In genomic region chr13:91702337-91702736, GRCm38 (mm10) we compare ENCODE assay signal across 12 mouse cellular contexts. TPM values are rescaled to one million over a fixed set of nuclear protein-coding genes. Genes with fewer than 3 reads are reported as not detected.
DNase-seq lines count a peak whose midpoint lies in the region; ATAC-seq lines count a peak whose summit lies in the region.
"Had no signal": no experiment of that assay in that cellular context is flagged by ENCODE, and none has a peak within 500 bp of the region (broad histone marks: within the 10 kb centered on the region; RNA-seq: fewer than 3 reads in every experiment).

No protein-coding gene starts in this region.

- peaks cover 2% of the 10 kb centered on the region; the same call in 1 of the 2 replicates for H3K4me1 ChIP-seq in heart, embryonic 16.5 days (ENCODE audit: control insufficient read depth, insufficient read depth, low read length)
- no peaks in the 10 kb centered on the region for H3K4me1 ChIP-seq in liver, embryonic 12.5 days

- no peak overlapping the region for H3K9ac ChIP-seq in heart, embryonic 16.5 days (ENCODE audit: low read length)
- H3K9ac ChIP-seq in liver, embryonic 12.5 days = no peak overlapping the region

- no peaks in the 10 kb centered on the region for H3K9me3 ChIP-seq in heart, embryonic 16.5 days (replicated peaks; ENCODE audit: control insufficient read depth, low read length)
- H3K9me3 ChIP-seq in liver, embryonic 12.5 days (replicated peaks) = no peaks in the 10 kb centered on the region
- H3K9me3 ChIP-seq: heart, embryonic 13.5 days had no signal

- no peak for DNase-seq in heart, postnatal 4 days
- peak; percentile 45 to 53 for DNase-seq in spleen, postnatal 36 days (ENCODE audit: low spot score in 2 of 2)
- DNase-seq in spleen, postnatal 14 days (ENCODE audit: low spot score in 2 of 2) = no peak
- DNase-seq in thymus, postnatal 4 days = no peak
- DNase-seq in left cerebral cortex, adult 9 months (ENCODE audit: low spot score in 2 of 2) = no peak
- DNase-seq: cerebellum, adult 11 months had no signal

- H3K4me3 ChIP-seq in heart, embryonic 16.5 days (ENCODE audit: low read length) = no peak overlapping the region
- H3K4me3 ChIP-seq in liver, embryonic 12.5 days = no peak overlapping the region
- H3K4me3 ChIP-seq: heart, embryonic 13.5 days had no signal

- H3K36me3 ChIP-seq in heart, embryonic 16.5 days (ENCODE audit: control insufficient read depth, insufficient read depth) = no peaks in the 10 kb centered on the region
- H3K36me3 ChIP-seq in liver, embryonic 12.5 days = peaks cover 29% of the 10 kb centered on the region

- peak; percentile 58; the same call in 1 of the 2 replicates for ATAC-seq in heart, embryonic 16.5 days (replicated peaks; ENCODE audit: extremely low read depth, insufficient read depth, low FRiP score)
- peak; percentile 71 for ATAC-seq in liver, embryonic 12.5 days
- no peak for ATAC-seq in erythroblast, adult 5-6 weeks (replicated peaks; ENCODE audit: low FRiP score, poor library complexity, severe bottlenecking)

- H3K27me3 ChIP-seq in heart, embryonic 16.5 days (ENCODE audit: control insufficient read depth, insufficient read depth, low read length) = no peaks in the 10 kb centered on the region
- H3K27me3 ChIP-seq in liver, embryonic 12.5 days (replicated peaks) = no peaks in the 10 kb centered on the region
- H3K27me3 ChIP-seq: heart, embryonic 13.5 days had no signal

- no peak overlapping the region for H3K4me2 ChIP-seq in heart, embryonic 16.5 days (ENCODE audit: low read depth, low read length)
- H3K4me2 ChIP-seq in liver, embryonic 12.5 days = no peak overlapping the region
- H3K4me2 ChIP-seq: heart, embryonic 13.5 days had no signal

- 53% methylated on average over 6 of the region's 6 CpGs for WGBS in heart, embryonic 16.5 days
- WGBS in liver, embryonic 12.5 days (ENCODE audit: insufficient replicate concordance) = 45% methylated on average over 6 of the region's 6 CpGs

- H3K27ac ChIP-seq in heart, embryonic 16.5 days (ENCODE audit: low read length) = no peak overlapping the region
- H3K27ac ChIP-seq in liver, embryonic 12.5 days = no peak overlapping the region
- H3K27ac ChIP-seq: heart, embryonic 13.5 days had no signal

RNA-seq across cellular contexts. Expression of gene Acot12, which starts 39.0 kb away (rescaled TPM):
- polyA plus RNA-seq in heart, embryonic 16.5 days (2015; fragmentation: Nextera tagmentation; extraction: Ambion mirVana) = not detected in 2 replicates
- total RNA-seq in heart, postnatal 4 days (2021) = not detected
- polyA plus RNA-seq in liver, embryonic 12.5 days (2016; fragmentation: Nextera tagmentation; extraction: Ambion mirVana) = 1.2 and 1.4 TPM in 2 replicates
- not detected in 2 replicates for total RNA-seq in erythroblast, adult 5-6 weeks (2015; ENCODE audit: low replicate concordance)
- total RNA-seq in erythroblast, adult 5-6 weeks (2017; ENCODE audit: low replicate concordance) = not detected in 2 replicates
- polyA plus RNA-seq: heart, embryonic 13.5 days; limb, embryonic 11.5 days; stomach, embryonic 14.5 days had no signal

Comparison
In these comparisons a context has a peak if more than half of its experiments do, and no peak if none do; other contexts are left out.
1. DNase-seq: peak in spleen, postnatal 36 days (2 of 2); none in heart, postnatal 4 days (single experiment), spleen, postnatal 14 days (0 of 2), thymus, postnatal 4 days (single experiment) and left cerebral cortex, adult 9 months (0 of 2).